Mouse (Mus musculus) cortical plate, adult 2 months (tissue): ENCODE results near the gene Cldn4. TPM values are rescaled to one million over a fixed set of nuclear protein-coding genes. Genes with fewer than 3 reads are reported as not detected.
"Not testable (repeated sequence)": the region's sequence is repeated elsewhere in the genome, so short reads cannot be mapped to it uniquely, and the experiment has no call there.

Experiments
- H3K27ac ChIP-seq: fragments of 200-500 bp; 2 replicates; pipeline ENCODE4 v1.5.1; 2012; ENCODE audit warnings: low read length, control low read depth, inconsistent platforms; ENCODE audit not compliant: insufficient read depth
- H3K4me1 ChIP-seq: fragments of 200-500 bp; 2 replicates; pipeline ENCODE4 v1.6.1; 2011; ENCODE audit warnings: low read length; ENCODE audit not compliant: control insufficient read depth, insufficient read depth
- H3K4me3 ChIP-seq: fragments of 200-500 bp; 2 replicates; pipeline ENCODE4 v1.5.1; 2011; ENCODE audit warnings: mild to moderate bottlenecking, low read length, control low read depth; ENCODE audit not compliant: insufficient read depth
- CTCF ChIP-seq: fragments of 200-500 bp; IDR thresholded peaks from 2 replicates; pipeline ENCODE4 v1.5.1; 2011; ENCODE audit warnings: mild to moderate bottlenecking, control low read depth, low read length; ENCODE audit not compliant: insufficient read depth; ENCODE audit errors: extremely low read depth
- POLR2A ChIP-seq: fragments of 200-500 bp; IDR thresholded peaks from 2 replicates; pipeline ENCODE4 v1.6.1; 2011; ENCODE audit warnings: mild to moderate bottlenecking, low read length, control low read depth; ENCODE audit not compliant: insufficient read depth; ENCODE audit errors: extremely low read depth
- polyA plus RNA-seq: library from polyadenylated mRNA; depleted of rRNA; stranded (reverse); fragments of >200 nt; gene quantifications from 2 replicates; pipeline ENCODE4 v1.2.3, GENCODE M21; 2012

Cldn4 gene
- polyA plus RNA-seq, 1 experiment, result 0.04 TPM

GRCm38 (mm10) chr5:134976577-134977250, 30.0 kb upstream of the Cldn4 start:
- no peak overlapping the region for H3K27ac ChIP-seq
- TF ChIP-seq POLR2A (no peak), CTCF (no peak)
- H3K4me3 ChIP-seq, result no peak overlapping the region
- H3K4me1 ChIP-seq, result no peaks in the 10 kb centered on the region

- no peaks in the 10 kb centered on the region for H3K4me1 ChIP-seq
- no peak for TF ChIP-seq POLR2A
- no peak for TF ChIP-seq CTCF
- H3K4me3 ChIP-seq, result no peak overlapping the region
- no peak overlapping the region for H3K27ac ChIP-seq
Observed at GRCm38 (mm10) chr5:134976164-134976563, 29.4 kb upstream of the Cldn4 start.

GRCm38 (mm10) chr5:134974921-134975320, 28.2 kb upstream of the Cldn4 start:
- no peaks in the 10 kb centered on the region for H3K4me1 ChIP-seq
- TF ChIP-seq POLR2A, result no peak
- no peak overlapping the region for H3K27ac ChIP-seq
- no peak overlapping the region for H3K4me3 ChIP-seq

- Histone ChIP-seq H3K27ac (no peak overlapping the region), H3K4me3 (no peak overlapping the region), H3K4me1 (no peaks in the 10 kb centered on the region)
- TF ChIP-seq POLR2A, result no peak
- no peak for TF ChIP-seq CTCF
Observed at GRCm38 (mm10) chr5:134974294-134974693, 27.6 kb upstream of the Cldn4 start.

GRCm38 (mm10) chr5:134973526-134973925, 26.8 kb upstream of the Cldn4 start:
- H3K4me3 ChIP-seq, result no peak overlapping the region
- no peak overlapping the region for H3K27ac ChIP-seq
- H3K4me1 ChIP-seq, result no peaks in the 10 kb centered on the region
- no peak for TF ChIP-seq CTCF
- TF ChIP-seq POLR2A, result no peak

- Histone ChIP-seq H3K4me1 (no peaks in the 10 kb centered on the region), H3K27ac (no peak overlapping the region), H3K4me3 (no peak overlapping the region)
- TF ChIP-seq POLR2A (no peak), CTCF (no peak)
Observed at GRCm38 (mm10) chr5:134973081-134973480, 26.3 kb upstream of the Cldn4 start.

- TF ChIP-seq CTCF (no peak), POLR2A (no peak)
- H3K27ac ChIP-seq, result no peak overlapping the region
- no peak overlapping the region for H3K4me3 ChIP-seq
- H3K4me1 ChIP-seq, result no peaks in the 10 kb centered on the region
Observed at GRCm38 (mm10) chr5:134970671-134971070, 23.9 kb upstream of the Cldn4 start.

- H3K4me1 ChIP-seq, result no peaks in the 10 kb centered on the region
- TF ChIP-seq POLR2A, result no peak
- TF ChIP-seq CTCF, result no peak
- H3K27ac ChIP-seq, result no peak overlapping the region
- H3K4me3 ChIP-seq, result no peak overlapping the region
Observed at GRCm38 (mm10) chr5:134967164-134967944, 20.6 kb upstream of the Cldn4 start.

- no peak for TF ChIP-seq POLR2A
- TF ChIP-seq CTCF, result no peak
- no peak overlapping the region for H3K4me3 ChIP-seq
- no peak overlapping the region for H3K27ac ChIP-seq
- no peaks in the 10 kb centered on the region for H3K4me1 ChIP-seq
Observed at GRCm38 (mm10) chr5:134965852-134966821, 19.4 kb upstream of the Cldn4 start.

GRCm38 (mm10) chr5:134965473-134965851, 18.7 kb upstream of the Cldn4 start:
- Histone ChIP-seq H3K4me3 (no peak overlapping the region), H3K4me1 (no peaks in the 10 kb centered on the region), H3K27ac (no peak overlapping the region)
- TF ChIP-seq CTCF, result peak; percentile 89
- TF ChIP-seq POLR2A, result no peak

GRCm38 (mm10) chr5:134964655-134965054, 17.9 kb upstream of the Cldn4 start:
- not testable (repeated sequence) for H3K27ac ChIP-seq, H3K4me3 ChIP-seq, H3K4me1 ChIP-seq
